Mouse (Mus musculus) erythroblast, embryonic 14.5 days (primary cell): Measurements from ENCODE around the gene Adam12. TPM values are rescaled to one million over a fixed set of nuclear protein-coding genes. Genes with fewer than 3 reads are reported as not detected.

ENCODE experiments used
- H3K27me3 ChIP-seq: 2 replicates; pipeline ENCODE4 v1.6.1; 2012; ENCODE audit warnings: inconsistent platforms; ENCODE audit not compliant: control insufficient read depth
- H3K36me3 ChIP-seq: 2 replicates; pipeline ENCODE4 v1.6.1; 2012; ENCODE audit warnings: mild to moderate bottlenecking, inconsistent platforms; ENCODE audit not compliant: control insufficient read depth
- H3K4me1 ChIP-seq: 2 replicates; pipeline ENCODE4 v1.6.1; 2012; ENCODE audit warnings: inconsistent platforms; ENCODE audit not compliant: control insufficient read depth
- H3K4me3 ChIP-seq: replicated peaks from 2 replicates; pipeline ENCODE3; 2012; ENCODE audit warnings: moderate library complexity, mild to moderate bottlenecking, inconsistent platforms
- H3K9me3 ChIP-seq: 2 replicates; pipeline ENCODE4 v1.6.1; 2012; ENCODE audit warnings: low read length, inconsistent platforms, mixed read lengths; ENCODE audit not compliant: control insufficient read depth
- GATA1 ChIP-seq: IDR thresholded peaks from 2 replicates; pipeline ENCODE4 v1.6.1; 2012; ENCODE audit warnings: low read length, inconsistent platforms, mixed read lengths
- TAL1 ChIP-seq: IDR thresholded peaks from 3 replicates; pipeline ENCODE4 v1.6.1; 2012; ENCODE audit warnings: low read length, inconsistent platforms, mixed read lengths
- polyA plus RNA-seq: library from polyadenylated mRNA; stranded (reverse); fragments of >175 nt; gene quantifications from 2 replicates; pipeline ENCODE4 v1.2.3, GENCODE M21; 2012

Gene Adam12
- polyA plus RNA-seq, 1 experiment: 0.01 TPM

- Histone ChIP-seq H3K4me3 (no peak overlapping the region), H3K36me3 (no peaks in the 10 kb centered on the region), H3K4me1 (no peaks in the 10 kb centered on the region), H3K27me3 (no peaks in the 10 kb centered on the region), H3K9me3 (peaks cover 14% of the 10 kb centered on the region)
- TF ChIP-seq GATA1 (no peak), TAL1 (no peak)
Measured at GRCm38 (mm10) chr7:134187946-134188345, 44.0 kb downstream of the Adam12 start.

- TF ChIP-seq GATA1 (no peak), TAL1 (no peak)
- H3K4me3 ChIP-seq: no peak overlapping the region
- H3K36me3 ChIP-seq: no peaks in the 10 kb centered on the region
- peaks cover 14% of the 10 kb centered on the region for H3K9me3 ChIP-seq
- H3K4me1 ChIP-seq: no peaks in the 10 kb centered on the region
- H3K27me3 ChIP-seq: no peaks in the 10 kb centered on the region
Measured at GRCm38 (mm10) chr7:134186497-134186896, 45.4 kb downstream of the Adam12 start.

- no peak for TF ChIP-seq TAL1
- no peak for TF ChIP-seq GATA1
- peaks cover 14% of the 10 kb centered on the region for H3K9me3 ChIP-seq
- H3K4me3 ChIP-seq: no peak overlapping the region
- H3K27me3 ChIP-seq: no peaks in the 10 kb centered on the region
- no peaks in the 10 kb centered on the region for H3K36me3 ChIP-seq
- no peaks in the 10 kb centered on the region for H3K4me1 ChIP-seq
Measured at GRCm38 (mm10) chr7:134185751-134186150, 46.2 kb downstream of the Adam12 start.

- Histone ChIP-seq H3K27me3 (no peaks in the 10 kb centered on the region), H3K4me3 (no peak overlapping the region), H3K36me3 (no peaks in the 10 kb centered on the region), H3K4me1 (no peaks in the 10 kb centered on the region), H3K9me3 (peaks cover 14% of the 10 kb centered on the region)
- TF ChIP-seq GATA1: no peak
- TF ChIP-seq TAL1: no peak
Measured at GRCm38 (mm10) chr7:134181717-134182116, 50.2 kb downstream of the Adam12 start.

- no peaks in the 10 kb centered on the region for H3K4me1 ChIP-seq
- H3K9me3 ChIP-seq: peaks cover 13% of the 10 kb centered on the region
- no peaks in the 10 kb centered on the region for H3K36me3 ChIP-seq
- no peak for TF ChIP-seq GATA1
- TF ChIP-seq TAL1: no peak
- H3K27me3 ChIP-seq: no peaks in the 10 kb centered on the region
- no peak overlapping the region for H3K4me3 ChIP-seq
Measured at GRCm38 (mm10) chr7:134181056-134181455, 50.9 kb downstream of the Adam12 start.

- no peaks in the 10 kb centered on the region for H3K36me3 ChIP-seq
- H3K4me1 ChIP-seq: no peaks in the 10 kb centered on the region
- H3K27me3 ChIP-seq: no peaks in the 10 kb centered on the region
- no peak overlapping the region for H3K4me3 ChIP-seq
- TF ChIP-seq GATA1 (no peak), TAL1 (no peak)
- H3K9me3 ChIP-seq: no peaks in the 10 kb centered on the region
Measured at GRCm38 (mm10) chr7:134177051-134177450, 54.9 kb downstream of the Adam12 start.

GRCm38 (mm10) chr7:134175201-134175600, 56.7 kb downstream of the Adam12 start:
- H3K27me3 ChIP-seq: no peaks in the 10 kb centered on the region
- no peak overlapping the region for H3K4me3 ChIP-seq
- TF ChIP-seq GATA1 (no peak), TAL1 (no peak)
- H3K9me3 ChIP-seq: no peaks in the 10 kb centered on the region
- H3K36me3 ChIP-seq: no peaks in the 10 kb centered on the region
- no peaks in the 10 kb centered on the region for H3K4me1 ChIP-seq

- H3K4me1 ChIP-seq: no peaks in the 10 kb centered on the region
- no peaks in the 10 kb centered on the region for H3K27me3 ChIP-seq
- H3K4me3 ChIP-seq: no peak overlapping the region
- TF ChIP-seq TAL1 (no peak), GATA1 (no peak)
- H3K36me3 ChIP-seq: no peaks in the 10 kb centered on the region
- no peaks in the 10 kb centered on the region for H3K9me3 ChIP-seq
Measured at GRCm38 (mm10) chr7:134173442-134174090, 58.4 kb downstream of the Adam12 start.

GRCm38 (mm10) chr7:134170180-134170910, 61.6 kb downstream of the Adam12 start:
- Histone ChIP-seq H3K4me1 (no peaks in the 10 kb centered on the region), H3K4me3 (no peak overlapping the region), H3K27me3 (no peaks in the 10 kb centered on the region), H3K9me3 (no peaks in the 10 kb centered on the region), H3K36me3 (no peaks in the 10 kb centered on the region)
- TF ChIP-seq TAL1: no peak
- no peak for TF ChIP-seq GATA1

GRCm38 (mm10) chr7:134169780-134170179, 62.2 kb downstream of the Adam12 start:
- TF ChIP-seq TAL1 (no peak), GATA1 (no peak)
- no peaks in the 10 kb centered on the region for H3K9me3 ChIP-seq
- no peaks in the 10 kb centered on the region for H3K27me3 ChIP-seq
- H3K4me3 ChIP-seq: no peak overlapping the region
- H3K36me3 ChIP-seq: no peaks in the 10 kb centered on the region
- no peaks in the 10 kb centered on the region for H3K4me1 ChIP-seq
